Mouse (Mus musculus) megakaryocyte-erythroid progenitor cell, adult 5-6 weeks (primary cell): ENCODE data around the gene Fosl2. TPM values are rescaled to one million over a fixed set of nuclear protein-coding genes. Genes with fewer than 3 reads are reported as not detected.

ENCODE experiments used
- ATAC-seq: replicated peaks from 2 replicates; pipeline ENCODE4 v1.8.0; 2016; ENCODE audit warnings: mild to moderate bottlenecking, inconsistent platforms; ENCODE audit not compliant: severe bottlenecking, poor library complexity, low FRiP score, low TSS enrichment
- total RNA-seq, 2 experiments: library from RNA; stranded (forward) in 1 of 2; stranded (reverse) in 1 of 2; fragments of 200-1000, 215-1000 nt in 1 of 2; fragments of >200 nt in 1 of 2; fragmentation: Nextera tagmentation in 1 of 2; gene quantifications; 2 replicates each; pipeline ENCODE4 v1.2.3; 2014 to 2017

The Fosl2 gene
- total RNA-seq, 2 experiments from 2014 or later, result 3.4 to 6.8 TPM

GRCm38 (mm10) chr5:32127927-32128326 is 7.7 kb upstream of the Fosl2 start:
- ATAC-seq, result no peak

- ATAC-seq, result no peak
These were observed 2.6 kb upstream of the Fosl2 start for GRCm38 (mm10) chr5:32132971-32133501.

GRCm38 (mm10) chr5:32133549-32134004 is 2.0 kb upstream of the Fosl2 start:
- ATAC-seq, result no peak

- no peak for ATAC-seq
These were observed 1.4 kb upstream of the Fosl2 start for GRCm38 (mm10) chr5:32134051-32134732.

- 0 out of 2 replicates have a peak, but pooled peaks have one; percentile 40 for ATAC-seq
These were observed 682 bp upstream of the Fosl2 start for GRCm38 (mm10) chr5:32134903-32135335.

GRCm38 (mm10) chr5:32136301-32136863 is 781 bp downstream of the Fosl2 start:
- no peak for ATAC-seq

- no peak for ATAC-seq
These were observed 1.5 kb downstream of the Fosl2 start for GRCm38 (mm10) chr5:32137106-32137522.

GRCm38 (mm10) chr5:32138446-32139195 is 3.0 kb downstream of the Fosl2 start:
- no peak for ATAC-seq

- ATAC-seq, result no peak
These were observed 4.0 kb downstream of the Fosl2 start for GRCm38 (mm10) chr5:32139516-32140037.

- no peak for ATAC-seq
These were observed 6.3 kb downstream of the Fosl2 start for GRCm38 (mm10) chr5:32141899-32142298.

- no peak for ATAC-seq
These were observed 7.9 kb downstream of the Fosl2 start for GRCm38 (mm10) chr5:32143433-32143970.

- no peak for ATAC-seq
These were observed 10.7 kb downstream of the Fosl2 start for GRCm38 (mm10) chr5:32146281-32146680.

GRCm38 (mm10) chr5:32148593-32148992 is 13.0 kb downstream of the Fosl2 start:
- ATAC-seq, result no peak

- ATAC-seq, result no peak
These were observed 15.6 kb downstream of the Fosl2 start for GRCm38 (mm10) chr5:32151244-32151643.

GRCm38 (mm10) chr5:32152725-32153417 is 17.3 kb downstream of the Fosl2 start:
- ATAC-seq, result no peak

GRCm38 (mm10) chr5:32153418-32153740 is 17.8 kb downstream of the Fosl2 start:
- no peak for ATAC-seq

GRCm38 (mm10) chr5:32153791-32154490 is 18.3 kb downstream of the Fosl2 start:
- ATAC-seq, result no peak

- ATAC-seq, result no peak
These were observed 19.5 kb downstream of the Fosl2 start for GRCm38 (mm10) chr5:32154931-32155688.
